Mouse (Mus musculus): ENCODE results near the gene Kcmf1. TPM values are rescaled to one million over a fixed set of nuclear protein-coding genes. Genes with fewer than 3 reads are reported as not detected.
"Not testable (repeated sequence)": the region's sequence is repeated elsewhere in the genome, so short reads cannot be mapped to it uniquely, and the experiment has no call there.

Kcmf1 gene
- polyA plus RNA-seq, 1 experiment = 175 TPM

GRCm38 (mm10) chr6:72831276-72831675, 68.5 kb downstream of the Kcmf1 start:
- no peak overlapping the region for H3K27ac ChIP-seq (ENCODE audit: insufficient read depth, low read length)
- H3K4me3 ChIP-seq (ENCODE audit: low read depth, low read length) = no peak overlapping the region
- no peaks in the 10 kb centered on the region for H3K27me3 ChIP-seq (ENCODE audit: control insufficient read depth, insufficient read depth, low read length, poor library complexity, severe bottlenecking)
- TF ChIP-seq CTCF (IDR thresholded peaks at IDR 0.05; ENCODE audit: low read depth, low read length) (peak; percentile 43), EP300 (IDR thresholded peaks at IDR 0.05; ENCODE audit: insufficient read depth, low read depth, low read length) (no peak)
- no peaks in the 10 kb centered on the region for H3K9me3 ChIP-seq (replicated peaks; ENCODE audit: control insufficient read depth, insufficient read depth, low read length, poor library complexity, severe bottlenecking)
- no peaks in the 10 kb centered on the region for H3K4me1 ChIP-seq (ENCODE audit: control insufficient read depth, insufficient read depth, low read length)
- no peaks in the 10 kb centered on the region for H3K36me3 ChIP-seq (ENCODE audit: control insufficient read depth, insufficient read depth, low read length, poor library complexity, severe bottlenecking)
- no peak overlapping the region for H3K9ac ChIP-seq (ENCODE audit: low read depth, poor library complexity, severe bottlenecking)

- peak overlapping the region; percentile 46 for H3K27ac ChIP-seq (ENCODE audit: insufficient read depth, low read length)
- H3K4me1 ChIP-seq (ENCODE audit: control insufficient read depth, insufficient read depth, low read length) = no peaks in the 10 kb centered on the region
- H3K27me3 ChIP-seq (ENCODE audit: control insufficient read depth, insufficient read depth, low read length, poor library complexity, severe bottlenecking) = no peaks in the 10 kb centered on the region
- H3K4me3 ChIP-seq (ENCODE audit: low read depth, low read length) = no peak overlapping the region
- TF ChIP-seq EP300 (IDR thresholded peaks at IDR 0.05; ENCODE audit: insufficient read depth, low read depth, low read length) (peak; percentile 71; the same call in 1 of the 2 replicates), CTCF (IDR thresholded peaks at IDR 0.05; ENCODE audit: low read depth, low read length) (peak; percentile 96), POLR2A (IDR thresholded peaks at IDR 0.05; ENCODE audit: insufficient read depth, low read length) (no peak)
- H3K9me3 ChIP-seq (replicated peaks; ENCODE audit: control insufficient read depth, insufficient read depth, low read length, poor library complexity, severe bottlenecking) = no peaks in the 10 kb centered on the region
- no peaks in the 10 kb centered on the region for H3K36me3 ChIP-seq (ENCODE audit: control insufficient read depth, insufficient read depth, low read length, poor library complexity, severe bottlenecking)
- peak overlapping the region; percentile 44; the same call in 1 of the 2 replicates for H3K9ac ChIP-seq (ENCODE audit: low read depth, poor library complexity, severe bottlenecking)
Measured at GRCm38 (mm10) chr6:72828857-72829256, 70.9 kb downstream of the Kcmf1 start.

GRCm38 (mm10) chr6:72828037-72828436, 71.7 kb downstream of the Kcmf1 start:
- peak overlapping the region; percentile 44; the same call in 1 of the 2 replicates for H3K9ac ChIP-seq (ENCODE audit: low read depth, poor library complexity, severe bottlenecking)
- not testable (repeated sequence) for H3K27me3 ChIP-seq (ENCODE audit: control insufficient read depth, insufficient read depth, low read length, poor library complexity, severe bottlenecking); H3K4me3 ChIP-seq (ENCODE audit: low read depth, low read length); H3K27ac ChIP-seq (ENCODE audit: insufficient read depth, low read length); H3K36me3 ChIP-seq (ENCODE audit: control insufficient read depth, insufficient read depth, low read length, poor library complexity, severe bottlenecking); H3K4me1 ChIP-seq (ENCODE audit: control insufficient read depth, insufficient read depth, low read length); H3K9me3 ChIP-seq (replicated peaks; ENCODE audit: control insufficient read depth, insufficient read depth, low read length, poor library complexity, severe bottlenecking)

GRCm38 (mm10) chr6:72825762-72826161, 74.0 kb downstream of the Kcmf1 start:
- Histone ChIP-seq H3K9me3 (replicated peaks; ENCODE audit: control insufficient read depth, insufficient read depth, low read length, poor library complexity, severe bottlenecking) (no peaks in the 10 kb centered on the region), H3K4me1 (ENCODE audit: control insufficient read depth, insufficient read depth, low read length) (no peaks in the 10 kb centered on the region), H3K4me3 (ENCODE audit: low read depth, low read length) (no peak overlapping the region), H3K27me3 (ENCODE audit: control insufficient read depth, insufficient read depth, low read length, poor library complexity, severe bottlenecking) (no peaks in the 10 kb centered on the region), H3K27ac (ENCODE audit: insufficient read depth, low read length) (no peak overlapping the region), H3K36me3 (ENCODE audit: control insufficient read depth, insufficient read depth, low read length, poor library complexity, severe bottlenecking) (no peaks in the 10 kb centered on the region), H3K9ac (ENCODE audit: low read depth, poor library complexity, severe bottlenecking) (no peak overlapping the region)
- TF ChIP-seq POLR2A (IDR thresholded peaks at IDR 0.05; ENCODE audit: insufficient read depth, low read length) (no peak), EP300 (IDR thresholded peaks at IDR 0.05; ENCODE audit: insufficient read depth, low read depth, low read length) (no peak), CTCF (IDR thresholded peaks at IDR 0.05; ENCODE audit: low read depth, low read length) (no peak)

- peak overlapping the region; percentile 23; the same call in 1 of the 2 replicates for H3K27ac ChIP-seq (ENCODE audit: insufficient read depth, low read length)
- peak overlapping the region; percentile 48 for H3K4me3 ChIP-seq (ENCODE audit: low read depth, low read length)
- H3K36me3 ChIP-seq (ENCODE audit: control insufficient read depth, insufficient read depth, low read length, poor library complexity, severe bottlenecking) = no peaks in the 10 kb centered on the region
- H3K9ac ChIP-seq (ENCODE audit: low read depth, poor library complexity, severe bottlenecking) = peak overlapping the region; percentile 39
- H3K4me1 ChIP-seq (ENCODE audit: control insufficient read depth, insufficient read depth, low read length) = no peaks in the 10 kb centered on the region
- no peaks in the 10 kb centered on the region for H3K27me3 ChIP-seq (ENCODE audit: control insufficient read depth, insufficient read depth, low read length, poor library complexity, severe bottlenecking)
- H3K9me3 ChIP-seq (replicated peaks; ENCODE audit: control insufficient read depth, insufficient read depth, low read length, poor library complexity, severe bottlenecking) = no peaks in the 10 kb centered on the region
- TF ChIP-seq POLR2A (IDR thresholded peaks at IDR 0.05; ENCODE audit: insufficient read depth, low read length) (no peak), CTCF (IDR thresholded peaks at IDR 0.05; ENCODE audit: low read depth, low read length) (no peak), EP300 (IDR thresholded peaks at IDR 0.05; ENCODE audit: insufficient read depth, low read depth, low read length) (peak; percentile 68)
Measured at GRCm38 (mm10) chr6:72824971-72825737, 74.6 kb downstream of the Kcmf1 start.

- Histone ChIP-seq H3K36me3 (ENCODE audit: control insufficient read depth, insufficient read depth, low read length, poor library complexity, severe bottlenecking) (no peaks in the 10 kb centered on the region), H3K9me3 (replicated peaks; ENCODE audit: control insufficient read depth, insufficient read depth, low read length, poor library complexity, severe bottlenecking) (no peaks in the 10 kb centered on the region), H3K9ac (ENCODE audit: low read depth, poor library complexity, severe bottlenecking) (0 out of 2 replicates have a peak overlapping the region, but pooled peaks have one; percentile 15), H3K4me1 (ENCODE audit: control insufficient read depth, insufficient read depth, low read length) (peaks cover 13% of the 10 kb centered on the region), H3K27me3 (ENCODE audit: control insufficient read depth, insufficient read depth, low read length, poor library complexity, severe bottlenecking) (no peaks in the 10 kb centered on the region), H3K4me3 (ENCODE audit: low read depth, low read length) (no peak overlapping the region), H3K27ac (ENCODE audit: insufficient read depth, low read length) (peak overlapping the region; percentile 52; the same call in 1 of the 2 replicates)
- TF ChIP-seq EP300 (IDR thresholded peaks at IDR 0.05; ENCODE audit: insufficient read depth, low read depth, low read length) (no peak), CTCF (IDR thresholded peaks at IDR 0.05; ENCODE audit: low read depth, low read length) (no peak), POLR2A (IDR thresholded peaks at IDR 0.05; ENCODE audit: insufficient read depth, low read length) (no peak)
Measured at GRCm38 (mm10) chr6:72813456-72813855, 86.3 kb downstream of the Kcmf1 start.

Measured in ES-Bruce4 (cell line).